Mouse (Mus musculus) liver, adult 10 weeks (tissue): ENCODE data around the gene Jchain. TPM values are rescaled to one million over a fixed set of nuclear protein-coding genes. Genes with fewer than 3 reads are reported as not detected.

Source experiments
- polyA plus RNA-seq: library from polyadenylated mRNA; stranded (reverse); fragments of 350-450 nt; fragmentation: Illumina TruSeq; extraction: RNeasy Lipid Tissue Mini Kit (QIAGEN cat#74804); gene quantifications from one replicate; pipeline ENCODE4 v1.2.3, GENCODE M21; 2014; ENCODE audit warnings: low read depth, low replicate concordance

Jchain gene
- 3.9 TPM for polyA plus RNA-seq

DNA sequence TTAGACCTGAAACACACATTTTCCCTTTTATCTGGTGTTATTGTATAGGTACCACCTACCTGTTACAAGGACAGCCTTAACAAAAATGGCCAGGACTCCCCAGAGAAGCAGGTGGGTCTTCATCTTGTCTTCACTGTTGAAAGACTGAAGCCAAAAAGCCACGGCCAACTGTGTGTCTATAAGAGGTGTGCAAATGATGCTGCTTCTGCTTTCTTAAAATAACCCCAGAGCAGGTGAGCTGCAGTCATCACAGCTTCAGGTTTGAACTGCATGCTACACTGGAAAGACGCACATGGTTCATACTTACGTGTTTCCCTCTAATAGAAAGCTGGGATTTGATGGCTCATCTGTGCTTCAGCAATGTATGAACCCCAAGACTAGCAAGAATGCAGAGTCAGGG is at the start of gene Jchain:
Gene Jchain (minus strand): TSS at position 235 of the 400 bp plus-strand sequence.

DNA sequence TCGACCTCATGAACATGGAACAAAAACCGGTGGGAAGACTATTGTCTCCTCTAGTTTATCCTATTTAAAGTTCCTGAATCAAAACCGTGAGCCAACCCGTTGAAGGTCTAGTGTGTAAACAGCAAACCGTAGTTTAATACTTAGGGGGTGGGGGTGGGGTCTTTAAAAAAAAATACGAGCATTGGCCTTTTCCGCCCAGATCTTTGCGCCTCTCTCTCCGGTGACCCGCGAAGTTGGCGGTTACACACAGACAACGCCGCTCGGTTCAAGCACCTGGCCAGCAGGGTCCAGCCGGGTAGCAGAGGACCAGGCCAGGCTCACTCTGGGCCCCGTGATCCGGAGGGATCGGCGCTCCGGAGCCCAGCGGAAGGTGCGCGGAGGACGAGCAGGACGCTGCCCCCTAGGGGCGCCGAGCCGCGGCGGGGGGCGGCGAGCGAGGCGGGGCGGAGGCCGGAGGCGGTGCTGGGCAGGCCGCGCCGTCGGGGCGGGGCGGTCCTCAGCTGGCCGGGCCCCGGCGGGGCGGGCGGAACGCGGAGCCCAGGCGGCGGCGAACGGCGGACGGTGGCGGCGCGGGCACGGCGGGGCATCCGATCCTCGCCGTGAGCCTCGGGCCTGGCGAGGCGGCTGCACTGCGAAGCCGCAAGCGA is 36.9 kb upstream of the Jchain start, which contains the start of gene Rufy3:
Gene Rufy3 (plus strand): TSS at position 540 of the 647 bp plus-strand sequence.

DNA sequence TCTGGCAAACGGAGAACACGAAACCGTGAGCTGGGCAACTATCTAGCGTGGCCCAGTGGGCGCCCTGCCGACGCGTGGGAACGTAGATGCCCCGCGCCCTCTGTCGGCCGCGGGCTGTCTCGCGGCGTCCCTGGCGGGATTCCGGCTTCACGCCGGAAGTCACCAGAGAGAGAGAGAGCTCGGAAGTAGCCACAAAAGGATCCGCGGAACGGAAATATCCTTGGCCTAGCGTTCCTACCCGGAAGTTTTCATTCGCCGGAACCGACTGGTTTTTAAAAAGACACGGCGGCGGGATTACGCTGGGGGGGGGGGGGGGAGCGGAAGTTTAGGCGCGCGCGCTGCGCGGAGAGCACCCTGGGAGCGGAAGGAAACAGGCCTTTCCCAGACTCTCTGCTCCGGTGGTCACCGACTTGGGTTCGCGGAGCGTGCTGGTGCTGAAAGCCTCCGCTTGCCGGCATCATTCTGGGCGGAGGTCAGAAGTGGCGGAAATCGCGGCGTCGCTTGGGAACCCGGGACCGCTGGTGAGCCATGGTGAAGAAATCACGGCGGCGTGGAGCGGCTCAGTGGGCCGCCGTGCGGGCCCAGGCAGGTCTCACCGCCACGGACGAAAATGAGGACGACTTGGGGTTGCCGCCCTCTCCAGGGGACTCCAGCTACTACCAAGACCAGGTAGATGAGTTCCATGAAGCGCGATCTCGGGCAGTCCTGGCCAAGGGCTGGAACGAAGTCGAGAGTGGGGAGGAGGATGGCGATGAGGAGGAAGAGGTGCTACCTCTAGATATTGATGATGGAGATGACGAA is 26.6 kb upstream of the Jchain start, which contains the start of gene Utp3:
Gene Utp3 (plus strand): TSS at position 377 of the 801 bp plus-strand sequence.

GRCm38 (mm10) chr5:88487675-88488074 is 40.0 kb downstream of the Jchain start, which contains the start of gene Enam:
TSS of gene Enam (plus strand) at chr5:88487975.

Other genes starting within 250 kb of the Jchain start
- not detected for gene Prol1, start 210.6 kb downstream of the Jchain start, polyA plus RNA-seq
- not detected for gene Amtn, start 151.8 kb downstream of the Jchain start, polyA plus RNA-seq
- not detected for gene Ambn, start 71.9 kb downstream of the Jchain start, polyA plus RNA-seq
- gene Enam, start 39.9 kb downstream of the Jchain start, polyA plus RNA-seq: not detected
- gene Utp3, start 26.6 kb upstream of the Jchain start, polyA plus RNA-seq: 52.2 TPM
- 46.2 TPM for gene Rufy3, start 37.1 kb upstream of the Jchain start, polyA plus RNA-seq
- 171 TPM for gene Grsf1, start 148.3 kb upstream of the Jchain start, polyA plus RNA-seq
- 46.1 TPM for gene Mob1b, start 193.0 kb upstream of the Jchain start, polyA plus RNA-seq
- 6.6 TPM for gene Dck, start 237.1 kb upstream of the Jchain start, polyA plus RNA-seq